Mouse (Mus musculus): ENCODE measurements around the gene Cldn14. TPM values are rescaled to one million over a fixed set of nuclear protein-coding genes. Genes with fewer than 3 reads are reported as not detected.

Cldn14 gene
- polyA plus RNA-seq, 1 experiment from 2014 or later = 0.21 TPM

DNA sequence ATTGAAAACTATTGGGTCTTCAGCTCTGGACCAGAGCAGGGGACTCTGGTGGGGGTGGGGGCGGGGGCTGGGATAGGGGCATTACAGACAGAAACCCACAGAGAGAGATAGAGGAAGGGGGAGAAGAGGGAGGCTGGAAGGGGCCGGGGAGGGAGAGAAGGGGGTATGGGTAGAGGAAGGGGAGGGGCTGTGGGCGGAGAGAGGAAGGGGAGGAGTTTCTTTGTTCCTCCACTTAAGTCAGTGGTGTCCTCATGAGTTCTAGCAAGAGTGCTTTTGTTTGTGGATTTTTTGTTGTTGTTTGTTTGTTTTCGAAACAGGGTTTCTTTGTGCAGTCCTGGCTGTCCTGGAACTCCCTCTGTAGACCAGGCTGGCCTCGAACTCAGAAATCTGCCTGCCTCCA, 35.1 kb downstream of the Cldn14 start:
- H3K9me3 ChIP-seq (replicated peaks) = no peaks in the 10 kb centered on the region; the same call in 1 of the 2 replicates
- ATAC-seq (replicated peaks; ENCODE audit: low FRiP score) = 0 out of 2 replicates have a peak, but pooled peaks have one; percentile 63
- no peaks in the 10 kb centered on the region for H3K36me3 ChIP-seq
- H3K27ac ChIP-seq = no peak overlapping the region
- H3K4me3 ChIP-seq (replicated peaks) = peak overlapping the region; percentile 24
- no peak overlapping the region for H3K9ac ChIP-seq
- peaks cover 36% of the 10 kb centered on the region for H3K27me3 ChIP-seq
- H3K4me2 ChIP-seq = peak overlapping the region; percentile 55
- H3K4me1 ChIP-seq = peaks cover 11% of the 10 kb centered on the region; the same call in 1 of the 2 replicates
- WGBS = 53% methylated on average over 5 of the region's 5 CpGs

DNA sequence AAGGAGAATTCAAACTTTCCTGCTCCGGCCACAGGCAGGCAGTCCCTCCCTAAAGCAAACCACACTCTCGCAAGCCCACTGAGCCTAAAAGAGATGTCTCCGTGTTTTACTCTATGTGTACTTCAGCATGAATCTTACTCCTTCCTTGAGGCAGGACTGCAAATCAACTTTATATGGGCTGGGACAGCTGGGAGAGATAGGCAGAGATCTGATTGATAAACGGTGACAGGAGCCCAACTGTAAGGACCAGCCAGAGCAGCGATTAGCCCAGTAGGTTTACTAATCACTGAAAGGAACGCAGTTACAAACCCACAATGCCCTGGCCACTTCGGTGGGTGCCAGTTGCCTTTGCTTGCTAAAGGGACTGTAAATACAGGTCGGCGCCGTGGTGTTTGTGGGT, 35.5 kb downstream of the Cldn14 start:
- Histone ChIP-seq H3K4me3 (replicated peaks) (peak overlapping the region; percentile 24), H3K27ac (no peak overlapping the region), H3K4me2 (peak overlapping the region; percentile 55), H3K36me3 (no peaks in the 10 kb centered on the region), H3K9ac (0 out of 2 replicates have a peak overlapping the region, but pooled peaks have one; percentile 10), H3K27me3 (peaks cover 40% of the 10 kb centered on the region), H3K9me3 (replicated peaks) (no peaks in the 10 kb centered on the region; the same call in 1 of the 2 replicates), H3K4me1 (peaks cover 11% of the 10 kb centered on the region; the same call in 1 of the 2 replicates)
- no peak for ATAC-seq (replicated peaks; ENCODE audit: low FRiP score)
- 28% methylated on average over 10 of the region's 10 CpGs for WGBS

DNA sequence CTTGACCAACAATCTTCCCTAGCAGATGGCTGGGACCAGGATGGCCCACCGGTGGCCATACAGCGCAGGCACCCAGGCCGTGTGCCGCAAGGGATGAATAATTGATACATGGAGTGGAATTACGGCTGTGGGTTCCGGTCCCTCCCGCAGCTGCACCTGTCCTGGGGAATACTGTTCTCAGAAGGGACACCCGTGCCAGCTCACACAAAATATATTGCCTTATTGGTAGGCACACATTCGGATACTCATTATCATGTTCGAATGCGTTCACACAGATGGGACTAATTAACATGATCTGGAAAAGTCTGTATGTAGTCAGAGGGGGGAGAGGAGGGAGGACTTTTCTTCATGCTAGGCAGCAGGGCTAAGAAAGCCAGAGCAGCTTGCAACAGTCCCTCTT, 37.6 kb downstream of the Cldn14 start:
- Histone ChIP-seq H3K36me3 (no peaks in the 10 kb centered on the region), H3K4me3 (replicated peaks) (no peak overlapping the region), H3K4me2 (no peak overlapping the region), H3K27me3 (peaks cover 57% of the 10 kb centered on the region), H3K27ac (no peak overlapping the region), H3K9me3 (replicated peaks) (no peaks in the 10 kb centered on the region), H3K9ac (no peak overlapping the region), H3K4me1 (peaks cover 11% of the 10 kb centered on the region; the same call in 1 of the 2 replicates)
- 90% methylated on average over 11 of the region's 11 CpGs for WGBS
- no peak for ATAC-seq (replicated peaks; ENCODE audit: low FRiP score)

DNA sequence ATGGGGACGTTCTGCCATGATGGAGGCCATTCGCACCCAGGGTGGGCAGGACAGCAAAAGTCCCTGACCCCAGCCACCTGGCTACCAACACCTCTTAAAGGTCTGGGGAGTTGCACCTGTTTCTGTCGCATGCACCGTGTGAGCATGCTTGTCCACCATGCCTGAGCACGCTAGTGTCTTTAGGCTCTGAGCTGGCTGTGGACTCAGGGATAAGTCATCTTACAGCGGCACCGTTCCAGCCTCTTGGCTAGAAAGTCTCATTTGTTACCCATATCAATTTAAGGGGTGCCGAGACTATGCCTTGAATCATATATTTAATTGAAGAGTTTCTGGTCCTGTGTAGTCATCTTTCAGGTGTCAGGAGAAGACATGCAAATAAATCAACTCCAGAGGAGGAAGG, 40.7 kb downstream of the Cldn14 start:
- no peak for ATAC-seq (replicated peaks; ENCODE audit: low FRiP score)
- Histone ChIP-seq H3K27ac (no peak overlapping the region), H3K9ac (no peak overlapping the region), H3K27me3 (peaks cover 70% of the 10 kb centered on the region), H3K4me1 (peaks cover 6% of the 10 kb centered on the region; the same call in 1 of the 2 replicates), H3K4me3 (replicated peaks) (no peak overlapping the region), H3K9me3 (replicated peaks) (no peaks in the 10 kb centered on the region), H3K36me3 (no peaks in the 10 kb centered on the region), H3K4me2 (no peak overlapping the region)
- WGBS = 91% methylated on average over 8 of the region's 8 CpGs

DNA sequence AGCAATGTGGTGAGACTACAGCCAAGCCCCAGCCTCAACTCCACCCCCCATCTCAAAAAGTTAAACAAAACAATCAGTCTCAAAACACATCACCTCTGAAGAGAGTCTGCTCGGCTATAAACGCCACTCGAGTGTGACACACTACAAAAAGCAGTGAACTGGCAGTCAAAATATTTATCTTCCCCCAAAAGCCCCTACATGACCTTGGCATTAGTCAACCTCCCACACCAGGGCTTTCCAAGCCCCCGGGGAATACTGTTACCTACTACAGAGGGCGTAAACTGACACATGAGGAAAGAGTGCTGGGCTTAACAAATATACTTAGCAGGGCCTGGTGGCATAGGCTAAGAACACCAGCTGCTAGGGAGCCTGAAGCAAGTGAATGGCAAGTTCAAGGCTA, 46.4 kb downstream of the Cldn14 start:
- Histone ChIP-seq H3K4me3 (replicated peaks) (no peak overlapping the region), H3K27ac (no peak overlapping the region), H3K27me3 (peaks cover 53% of the 10 kb centered on the region), H3K4me2 (no peak overlapping the region; the same call in 1 of the 2 replicates), H3K9me3 (replicated peaks) (no peaks in the 10 kb centered on the region), H3K9ac (no peak overlapping the region), H3K4me1 (peaks cover 25% of the 10 kb centered on the region), H3K36me3 (no peaks in the 10 kb centered on the region)
- ATAC-seq (replicated peaks; ENCODE audit: low FRiP score) = peak; percentile 79
- WGBS = 19% methylated on average over 5 of the region's 5 CpGs

DNA sequence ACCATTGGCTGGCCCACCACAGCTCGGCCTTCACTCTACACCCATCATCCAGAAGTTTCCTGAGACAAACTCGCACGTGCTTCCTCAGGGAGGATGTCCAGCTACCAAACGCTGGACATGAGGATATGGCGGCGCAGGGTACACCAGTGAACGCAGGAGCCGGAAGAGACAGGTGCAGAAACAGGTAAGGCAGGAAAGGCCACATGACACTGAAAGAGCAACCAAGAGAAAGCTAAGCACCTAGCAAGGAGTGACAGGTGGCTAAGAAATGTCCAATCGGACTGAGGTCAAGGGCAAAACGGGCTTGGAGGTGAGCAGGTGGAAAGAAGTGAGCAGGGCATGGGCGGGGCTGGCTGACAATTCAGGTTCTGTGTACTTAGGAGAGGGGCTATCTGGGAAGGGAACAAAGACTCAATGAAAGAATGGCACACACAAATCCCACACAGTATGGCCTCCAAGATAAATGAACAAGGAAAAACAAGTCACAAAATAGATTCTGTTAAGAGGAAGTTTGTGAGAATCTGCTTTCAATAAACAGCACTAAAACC, 47.5 kb downstream of the Cldn14 start:
- no peak overlapping the region for H3K4me2 ChIP-seq
- no peaks in the 10 kb centered on the region for H3K9me3 ChIP-seq (replicated peaks)
- no peak overlapping the region for H3K4me3 ChIP-seq (replicated peaks)
- H3K9ac ChIP-seq = no peak overlapping the region
- WGBS = 84% methylated on average over 11 of the region's 11 CpGs
- peaks cover 32% of the 10 kb centered on the region for H3K4me1 ChIP-seq
- no peak overlapping the region for H3K27ac ChIP-seq
- no peak for ATAC-seq (replicated peaks; ENCODE audit: low FRiP score)
- peaks cover 50% of the 10 kb centered on the region for H3K27me3 ChIP-seq
- no peaks in the 10 kb centered on the region for H3K36me3 ChIP-seq

DNA sequence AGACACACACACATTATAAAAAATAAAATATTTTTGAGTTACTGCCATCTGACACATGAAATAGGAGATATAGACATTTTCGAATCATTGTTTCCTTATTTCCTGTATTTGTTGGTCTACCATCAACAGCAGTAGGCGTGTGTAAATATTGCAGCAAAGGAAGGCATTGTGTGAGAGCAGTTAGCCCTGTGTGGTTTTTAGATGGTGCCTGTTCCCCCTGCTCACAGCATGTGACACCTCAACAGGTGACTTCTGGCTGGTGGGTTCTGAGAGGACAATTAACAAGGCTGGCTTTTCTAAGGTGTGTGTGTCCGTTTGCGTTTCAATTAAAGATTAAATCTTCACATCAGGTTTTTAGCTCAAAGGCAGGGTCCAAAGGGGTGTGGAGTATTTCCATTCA, 48.1 kb downstream of the Cldn14 start:
- Histone ChIP-seq H3K4me1 (peaks cover 32% of the 10 kb centered on the region), H3K4me2 (no peak overlapping the region), H3K36me3 (no peaks in the 10 kb centered on the region), H3K9ac (no peak overlapping the region), H3K9me3 (replicated peaks) (no peaks in the 10 kb centered on the region), H3K27me3 (peaks cover 53% of the 10 kb centered on the region), H3K4me3 (replicated peaks) (no peak overlapping the region), H3K27ac (no peak overlapping the region)
- 81% methylated on average over 4 of the region's 4 CpGs for whole genome bisulfite sequencing
- ATAC-seq (replicated peaks; ENCODE audit: low FRiP score) = no peak

DNA sequence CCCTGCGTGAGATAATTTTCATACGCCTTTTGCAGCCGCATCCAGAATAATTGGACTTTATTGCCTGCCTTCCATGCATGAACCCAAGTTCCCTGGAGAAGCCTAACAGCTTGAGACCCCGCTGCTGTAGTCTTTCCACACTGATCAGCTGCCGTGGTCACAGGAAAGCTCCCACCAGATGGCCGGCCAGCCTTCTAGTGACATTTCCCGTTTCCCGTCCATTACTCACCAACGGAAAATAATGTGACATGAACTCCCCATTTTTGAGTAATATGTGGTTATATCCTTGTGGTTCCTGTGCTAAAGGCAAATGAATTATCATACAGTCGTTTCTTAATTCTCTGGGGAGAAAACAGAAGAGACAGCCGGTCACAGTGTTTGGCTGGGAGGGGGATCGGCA, 51.2 kb downstream of the Cldn14 start:
- H3K9ac ChIP-seq = no peak overlapping the region
- H3K4me2 ChIP-seq = peak overlapping the region; percentile 20; the same call in 1 of the 2 replicates
- WGBS = 47% methylated on average over 12 of the region's 12 CpGs

DNA sequence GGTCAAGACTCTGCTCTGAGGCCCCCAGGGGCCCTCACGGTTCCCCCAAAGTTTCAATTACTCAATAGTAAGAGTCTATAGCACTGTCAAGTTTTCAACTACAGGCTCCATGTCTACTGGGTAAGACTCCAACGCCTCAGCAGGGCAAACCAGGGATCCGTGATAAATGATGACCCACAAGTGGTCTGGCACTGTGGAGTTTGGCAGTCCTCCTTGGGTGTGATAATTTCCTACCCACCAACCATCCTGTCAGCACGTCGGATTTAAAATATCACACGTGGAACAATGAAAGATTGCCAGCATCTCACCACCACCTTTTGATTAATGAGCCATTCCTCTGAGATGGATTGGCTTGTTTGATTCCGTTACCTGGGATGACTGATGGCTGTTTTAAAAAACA, 51.7 kb downstream of the Cldn14 start:
- H3K36me3 ChIP-seq = no peaks in the 10 kb centered on the region
- H3K4me1 ChIP-seq = peaks cover 25% of the 10 kb centered on the region
- H3K9me3 ChIP-seq (replicated peaks) = no peaks in the 10 kb centered on the region
- ATAC-seq (replicated peaks; ENCODE audit: low FRiP score) = no peak
- no peak overlapping the region for H3K4me2 ChIP-seq
- H3K27ac ChIP-seq = no peak overlapping the region
- H3K27me3 ChIP-seq = peaks cover 63% of the 10 kb centered on the region
- no peak overlapping the region for H3K4me3 ChIP-seq (replicated peaks)
- WGBS = 61% methylated on average over 7 of the region's 7 CpGs
- H3K9ac ChIP-seq = no peak overlapping the region

More for the DNA sequence above, 51.2 kb downstream of the Cldn14 start:
- H3K27me3 ChIP-seq = peaks cover 62% of the 10 kb centered on the region
- H3K9me3 ChIP-seq (replicated peaks) = no peaks in the 10 kb centered on the region
- no peak overlapping the region for H3K27ac ChIP-seq
- H3K36me3 ChIP-seq = no peaks in the 10 kb centered on the region
- H3K4me3 ChIP-seq (replicated peaks) = no peak overlapping the region
- ATAC-seq (replicated peaks; ENCODE audit: low FRiP score) = no peak
- peaks cover 29% of the 10 kb centered on the region for H3K4me1 ChIP-seq

DNA sequence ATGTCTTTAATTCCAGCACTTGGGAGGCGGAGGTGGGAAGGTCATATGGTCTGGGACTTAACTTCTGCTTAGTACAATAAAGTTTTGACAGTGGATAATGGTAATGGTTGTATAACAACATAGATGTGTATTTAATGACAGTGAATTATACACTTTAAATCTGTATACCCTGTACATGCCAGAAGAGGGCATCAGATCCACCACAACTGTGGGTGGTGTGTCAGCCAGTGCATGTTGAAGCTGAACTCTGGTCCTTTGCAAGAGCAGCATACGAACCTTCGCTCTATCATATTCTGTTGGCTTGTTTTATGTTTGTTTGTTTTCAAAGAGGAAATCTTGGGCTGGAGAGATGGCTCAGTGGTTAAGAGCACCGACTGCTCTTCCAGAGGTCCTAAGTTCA, 61.2 kb downstream of the Cldn14 start:
- Histone ChIP-seq H3K4me2 (no peak overlapping the region), H3K36me3 (no peaks in the 10 kb centered on the region), H3K27me3 (peaks cover 74% of the 10 kb centered on the region), H3K9ac (no peak overlapping the region), H3K4me3 (replicated peaks) (no peak overlapping the region), H3K4me1 (no peaks in the 10 kb centered on the region), H3K27ac (no peak overlapping the region), H3K9me3 (replicated peaks) (no peaks in the 10 kb centered on the region)
- 83% methylated on average over 4 of the region's 4 CpGs for WGBS
- ATAC-seq (replicated peaks; ENCODE audit: low FRiP score) = no peak

DNA sequence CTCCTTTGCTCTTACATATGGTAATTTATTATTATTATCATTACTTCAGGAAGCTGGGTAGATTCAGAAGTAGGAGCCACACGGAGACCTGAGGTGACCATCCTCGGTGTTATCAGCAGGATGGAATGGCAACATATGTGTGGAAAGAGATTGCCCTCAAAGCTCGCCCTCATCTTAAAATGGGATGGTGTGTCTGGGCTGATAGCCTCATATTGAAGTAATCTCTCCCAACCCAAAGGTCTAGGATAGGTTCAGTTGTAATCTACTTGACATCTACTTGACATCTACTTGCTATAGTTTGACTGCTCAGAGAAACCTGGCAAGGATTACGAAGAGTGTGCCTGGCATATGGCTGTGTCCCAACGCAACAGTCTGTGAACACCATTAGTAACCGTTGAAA, 64.3 kb downstream of the Cldn14 start:
- no peak overlapping the region for H3K4me3 ChIP-seq (replicated peaks)
- no peaks in the 10 kb centered on the region for H3K9me3 ChIP-seq (replicated peaks)
- WGBS = 79% methylated on average over 6 of the region's 6 CpGs
- ATAC-seq (replicated peaks; ENCODE audit: low FRiP score) = no peak
- no peaks in the 10 kb centered on the region for H3K36me3 ChIP-seq
- H3K4me2 ChIP-seq = no peak overlapping the region
- no peak overlapping the region for H3K27ac ChIP-seq
- H3K9ac ChIP-seq = no peak overlapping the region
- peaks cover 53% of the 10 kb centered on the region for H3K27me3 ChIP-seq
- H3K4me1 ChIP-seq = peaks cover 3% of the 10 kb centered on the region; the same call in 1 of the 2 replicates

DNA sequence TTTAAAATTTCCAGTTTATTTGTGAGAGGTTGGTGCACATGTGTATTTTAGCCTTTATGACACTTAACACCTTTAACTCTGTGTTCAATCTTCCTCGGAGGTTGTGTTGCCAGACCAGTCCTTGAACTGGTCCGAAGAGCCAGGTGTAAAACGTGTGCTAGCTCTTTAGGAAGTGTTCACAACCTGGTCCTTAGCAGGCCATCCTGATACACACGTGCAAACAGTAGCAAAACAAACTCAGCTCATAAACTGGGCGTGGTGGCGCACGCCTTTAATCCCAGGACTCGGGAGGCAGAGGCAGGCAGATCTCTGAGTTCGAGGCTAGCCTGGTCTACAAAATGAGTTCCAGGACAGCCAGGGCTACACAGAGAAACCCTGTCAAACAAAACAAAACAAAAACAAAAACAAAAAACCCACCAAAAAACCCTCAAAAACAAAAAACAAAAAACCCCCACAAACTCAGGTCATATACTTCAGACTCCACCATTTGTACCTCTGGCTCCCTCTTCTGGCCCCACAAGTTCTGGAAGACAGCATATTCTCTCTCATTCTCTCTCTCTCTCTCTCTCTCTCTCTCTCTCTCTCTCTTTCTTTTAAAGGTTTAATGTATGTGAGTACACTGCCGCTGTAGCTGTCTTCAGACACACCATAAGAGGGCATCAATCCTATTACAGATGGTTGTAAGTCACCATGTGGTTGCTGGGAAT, 65.7 kb downstream of the Cldn14 start:
- no peak overlapping the region for H3K4me3 ChIP-seq (replicated peaks)
- no peak overlapping the region for H3K4me2 ChIP-seq
- ATAC-seq (replicated peaks; ENCODE audit: low FRiP score) = no peak
- H3K27ac ChIP-seq = no peak overlapping the region
- H3K4me1 ChIP-seq = peaks cover 3% of the 10 kb centered on the region; the same call in 1 of the 2 replicates
- H3K9me3 ChIP-seq (replicated peaks) = no peaks in the 10 kb centered on the region
- H3K27me3 ChIP-seq = peaks cover 45% of the 10 kb centered on the region
- 90% methylated on average over 10 of the region's 10 CpGs for WGBS
- H3K9ac ChIP-seq = no peak overlapping the region
- no peaks in the 10 kb centered on the region for H3K36me3 ChIP-seq

Data from kidney, embryonic 15.5 days (tissue).